Mouse (Mus musculus): ENCODE measurements at regions not wholly inside any gene's neighbourhood (a gene's known extent, or its start where the extent isn't known, plus 50 kb on each side); places are given as distances from the start of the nearest gene placed in this dataset.

DNA sequence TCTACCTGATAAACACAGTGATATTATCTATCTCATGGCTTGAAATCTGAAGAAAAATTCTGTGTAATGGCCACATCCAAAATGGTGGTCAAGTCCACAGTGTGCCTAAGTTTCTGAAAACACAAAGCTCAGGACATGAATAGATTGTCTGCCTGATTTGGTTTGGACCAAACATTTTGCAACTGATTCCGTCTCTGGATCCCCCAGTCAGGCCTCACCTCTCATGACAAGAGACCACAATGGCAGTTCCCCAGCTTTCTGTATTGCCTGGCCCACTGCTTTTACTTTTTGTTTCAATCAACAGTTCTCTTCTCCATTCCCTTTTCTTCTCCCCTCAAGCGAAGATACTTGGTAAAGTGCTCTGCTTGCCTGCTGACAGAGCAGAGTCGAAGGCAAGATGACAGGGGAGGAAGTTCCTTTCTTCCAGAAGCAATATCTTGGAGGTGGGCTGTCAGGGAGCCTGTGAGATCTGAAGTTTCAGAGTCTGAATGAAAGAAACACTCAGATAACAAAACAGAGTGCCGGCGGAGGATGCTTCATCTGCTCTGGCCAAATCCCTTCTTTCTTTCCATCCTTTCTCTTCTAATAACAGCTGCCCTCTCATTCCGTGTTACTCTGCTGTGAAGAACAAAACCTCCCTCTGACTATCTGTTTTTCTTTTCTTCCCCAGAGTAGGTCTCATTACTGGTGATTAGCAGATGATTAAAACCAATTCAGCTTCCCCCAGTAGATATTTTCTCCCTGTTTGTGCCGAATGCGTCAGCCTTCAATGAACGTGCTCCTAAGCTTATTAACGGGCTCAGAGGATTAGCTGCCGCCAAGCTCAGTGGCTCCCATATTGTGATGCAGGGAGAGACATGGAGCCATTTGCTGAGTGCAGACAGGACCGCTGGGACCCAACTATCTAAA is 360.7 kb downstream of the Tmem182 start:
- no peak overlapping the region for H3K4me3 ChIP-seq (replicated peaks; ENCODE audit: low read length)
- H3K27me3 ChIP-seq (ENCODE audit: control insufficient read depth, insufficient read depth, low read length): no peaks in the 10 kb centered on the region
- no peak for ATAC-seq (ENCODE audit: insufficient read depth, low FRiP score)
- 63% methylated on average over 12 of the region's 12 CpGs for WGBS
- no peak overlapping the region for H3K4me2 ChIP-seq (ENCODE audit: low read depth, low read length)
- no peaks in the 10 kb centered on the region for H3K36me3 ChIP-seq (ENCODE audit: control insufficient read depth, insufficient read depth, low read length)
- H3K4me1 ChIP-seq (ENCODE audit: control insufficient read depth, insufficient read depth, low read length): no peaks in the 10 kb centered on the region
- no peak overlapping the region for H3K27ac ChIP-seq (ENCODE audit: low read length)
- no peak overlapping the region for H3K9ac ChIP-seq (ENCODE audit: low read length)
- H3K9me3 ChIP-seq (replicated peaks; ENCODE audit: control insufficient read depth, low read length): no peaks in the 10 kb centered on the region

GRCm38 (mm10) chr1:41166787-41167420 is 361.5 kb downstream of the Tmem182 start:
- H3K4me1 ChIP-seq (ENCODE audit: control insufficient read depth, insufficient read depth, low read length): no peaks in the 10 kb centered on the region
- ATAC-seq (ENCODE audit: insufficient read depth, low FRiP score): no peak
- no peaks in the 10 kb centered on the region for H3K9me3 ChIP-seq (replicated peaks; ENCODE audit: control insufficient read depth, low read length)
- no peak overlapping the region for H3K27ac ChIP-seq (ENCODE audit: low read length)
- no peak overlapping the region for H3K4me3 ChIP-seq (replicated peaks; ENCODE audit: low read length)
- 79% methylated on average over 4 of the region's 4 CpGs for WGBS
- no peaks in the 10 kb centered on the region for H3K36me3 ChIP-seq (ENCODE audit: control insufficient read depth, insufficient read depth, low read length)
- H3K4me2 ChIP-seq (ENCODE audit: low read depth, low read length): no peak overlapping the region
- H3K9ac ChIP-seq (ENCODE audit: low read length): no peak overlapping the region
- H3K27me3 ChIP-seq (ENCODE audit: control insufficient read depth, insufficient read depth, low read length): no peaks in the 10 kb centered on the region

- 73% methylated on average over 6 of the region's 6 CpGs for WGBS
- no peak for ATAC-seq (ENCODE audit: insufficient read depth, low FRiP score)
- Histone ChIP-seq H3K4me2 (ENCODE audit: low read depth, low read length) (no peak overlapping the region), H3K27me3 (ENCODE audit: control insufficient read depth, insufficient read depth, low read length) (no peaks in the 10 kb centered on the region), H3K9ac (ENCODE audit: low read length) (no peak overlapping the region), H3K4me1 (ENCODE audit: control insufficient read depth, insufficient read depth, low read length) (no peaks in the 10 kb centered on the region), H3K4me3 (replicated peaks; ENCODE audit: low read length) (no peak overlapping the region), H3K27ac (ENCODE audit: low read length) (no peak overlapping the region), H3K36me3 (ENCODE audit: control insufficient read depth, insufficient read depth, low read length) (no peaks in the 10 kb centered on the region), H3K9me3 (replicated peaks; ENCODE audit: control insufficient read depth, low read length) (no peaks in the 10 kb centered on the region)
Measured at GRCm38 (mm10) chr1:41186991-41187390, 381.6 kb downstream of the Tmem182 start.

GRCm38 (mm10) chr1:41212876-41213275 is 407.5 kb downstream of the Tmem182 start:
- H3K9ac ChIP-seq (ENCODE audit: low read length): no peak overlapping the region
- H3K36me3 ChIP-seq (ENCODE audit: control insufficient read depth, insufficient read depth, low read length): no peaks in the 10 kb centered on the region
- no peak for ATAC-seq (ENCODE audit: insufficient read depth, low FRiP score)
- H3K27me3 ChIP-seq (ENCODE audit: control insufficient read depth, insufficient read depth, low read length): no peaks in the 10 kb centered on the region
- 71% methylated on average over 2 of the region's 2 CpGs for WGBS
- no peaks in the 10 kb centered on the region for H3K9me3 ChIP-seq (replicated peaks; ENCODE audit: control insufficient read depth, low read length)
- no peak overlapping the region for H3K4me3 ChIP-seq (replicated peaks; ENCODE audit: low read length)
- H3K27ac ChIP-seq (ENCODE audit: low read length): no peak overlapping the region
- no peaks in the 10 kb centered on the region for H3K4me1 ChIP-seq (ENCODE audit: control insufficient read depth, insufficient read depth, low read length)
- no peak overlapping the region for H3K4me2 ChIP-seq (ENCODE audit: low read depth, low read length)

DNA sequence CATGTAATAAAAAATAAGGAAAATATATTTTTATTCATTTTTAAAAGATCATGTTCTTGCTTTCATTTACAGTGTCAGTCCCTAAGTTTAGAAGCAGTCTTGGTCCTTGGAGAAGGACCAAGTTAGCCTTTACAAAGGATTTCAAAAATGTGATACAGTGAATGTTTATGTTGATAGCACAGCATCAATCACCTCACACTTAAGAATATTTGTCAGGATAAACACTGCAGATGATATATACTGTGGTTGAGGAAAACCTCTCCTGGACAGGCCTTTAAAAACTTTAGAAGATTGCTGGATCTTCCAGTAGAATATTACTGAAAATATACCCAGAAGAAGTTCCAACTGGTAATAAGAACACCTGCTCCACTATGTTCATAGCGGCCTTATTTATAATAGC is 420.4 kb downstream of the Tmem182 start:
- H3K36me3 ChIP-seq (ENCODE audit: control insufficient read depth, insufficient read depth, low read length): no peaks in the 10 kb centered on the region
- no peak overlapping the region for H3K4me3 ChIP-seq (replicated peaks; ENCODE audit: low read length)
- ATAC-seq (ENCODE audit: insufficient read depth, low FRiP score): no peak
- 96% methylated on average over 1 of the region's 1 CpGs for WGBS
- no peak overlapping the region for H3K4me2 ChIP-seq (ENCODE audit: low read depth, low read length)
- no peaks in the 10 kb centered on the region for H3K27me3 ChIP-seq (ENCODE audit: control insufficient read depth, insufficient read depth, low read length)
- H3K27ac ChIP-seq (ENCODE audit: low read length): no peak overlapping the region
- H3K9me3 ChIP-seq (replicated peaks; ENCODE audit: control insufficient read depth, low read length): no peaks in the 10 kb centered on the region
- no peaks in the 10 kb centered on the region for H3K4me1 ChIP-seq (ENCODE audit: control insufficient read depth, insufficient read depth, low read length)
- no peak overlapping the region for H3K9ac ChIP-seq (ENCODE audit: low read length)

GRCm38 (mm10) chr1:41235335-41235734 is 429.9 kb downstream of the Tmem182 start:
- H3K27me3 ChIP-seq (ENCODE audit: control insufficient read depth, insufficient read depth, low read length): no peaks in the 10 kb centered on the region
- no peaks in the 10 kb centered on the region for H3K4me1 ChIP-seq (ENCODE audit: control insufficient read depth, insufficient read depth, low read length)
- no peak overlapping the region for H3K9ac ChIP-seq (ENCODE audit: low read length)
- no peak overlapping the region for H3K4me3 ChIP-seq (replicated peaks; ENCODE audit: low read length)
- 74% methylated on average over 7 of the region's 7 CpGs for WGBS
- H3K36me3 ChIP-seq (ENCODE audit: control insufficient read depth, insufficient read depth, low read length): no peaks in the 10 kb centered on the region
- ATAC-seq (ENCODE audit: insufficient read depth, low FRiP score): no peak
- no peak overlapping the region for H3K4me2 ChIP-seq (ENCODE audit: low read depth, low read length)
- no peak overlapping the region for H3K27ac ChIP-seq (ENCODE audit: low read length)
- no peaks in the 10 kb centered on the region for H3K9me3 ChIP-seq (replicated peaks; ENCODE audit: control insufficient read depth, low read length)

- WGBS: 78% methylated on average over 6 of the region's 6 CpGs
- Histone ChIP-seq H3K4me1 (ENCODE audit: control insufficient read depth, insufficient read depth, low read length) (no peaks in the 10 kb centered on the region), H3K36me3 (ENCODE audit: control insufficient read depth, insufficient read depth, low read length) (no peaks in the 10 kb centered on the region), H3K4me3 (replicated peaks; ENCODE audit: low read length) (no peak overlapping the region), H3K4me2 (ENCODE audit: low read depth, low read length) (no peak overlapping the region), H3K9ac (ENCODE audit: low read length) (no peak overlapping the region), H3K27ac (ENCODE audit: low read length) (no peak overlapping the region), H3K9me3 (replicated peaks; ENCODE audit: control insufficient read depth, low read length) (no peaks in the 10 kb centered on the region), H3K27me3 (ENCODE audit: control insufficient read depth, insufficient read depth, low read length) (no peaks in the 10 kb centered on the region)
- no peak for ATAC-seq (ENCODE audit: insufficient read depth, low FRiP score)
Measured at GRCm38 (mm10) chr1:41243000-41243399, 437.6 kb downstream of the Tmem182 start.

DNA sequence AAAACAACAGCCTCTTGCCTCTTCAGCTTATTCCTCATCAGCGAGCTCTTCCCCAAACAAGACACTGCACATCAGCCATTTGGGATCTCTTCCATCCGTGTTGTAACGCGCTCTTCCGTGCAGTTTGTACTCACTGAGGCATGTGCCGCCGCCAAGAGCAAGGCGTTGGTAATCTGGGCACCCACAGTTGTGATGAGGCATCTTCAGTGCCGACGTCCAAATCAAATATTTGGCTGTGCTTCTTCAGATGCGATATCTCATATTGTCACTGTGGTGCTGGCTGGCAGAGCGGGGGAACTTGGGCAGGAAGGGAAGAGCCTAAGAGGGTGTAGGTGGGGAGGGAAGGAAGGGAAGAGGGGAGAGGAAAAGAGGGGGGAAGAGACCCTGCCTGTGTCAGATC is 439.2 kb downstream of the Tmem182 start:
- Histone ChIP-seq H3K4me3 (replicated peaks; ENCODE audit: low read length) (no peak overlapping the region), H3K9ac (ENCODE audit: low read length) (no peak overlapping the region), H3K27me3 (ENCODE audit: control insufficient read depth, insufficient read depth, low read length) (no peaks in the 10 kb centered on the region), H3K4me1 (ENCODE audit: control insufficient read depth, insufficient read depth, low read length) (no peaks in the 10 kb centered on the region), H3K4me2 (ENCODE audit: low read depth, low read length) (no peak overlapping the region), H3K27ac (ENCODE audit: low read length) (no peak overlapping the region), H3K36me3 (ENCODE audit: control insufficient read depth, insufficient read depth, low read length) (no peaks in the 10 kb centered on the region), H3K9me3 (replicated peaks; ENCODE audit: control insufficient read depth, low read length) (no peaks in the 10 kb centered on the region)
- 90% methylated on average over 12 of the region's 12 CpGs for WGBS
- no peak for ATAC-seq (ENCODE audit: insufficient read depth, low FRiP score)

DNA sequence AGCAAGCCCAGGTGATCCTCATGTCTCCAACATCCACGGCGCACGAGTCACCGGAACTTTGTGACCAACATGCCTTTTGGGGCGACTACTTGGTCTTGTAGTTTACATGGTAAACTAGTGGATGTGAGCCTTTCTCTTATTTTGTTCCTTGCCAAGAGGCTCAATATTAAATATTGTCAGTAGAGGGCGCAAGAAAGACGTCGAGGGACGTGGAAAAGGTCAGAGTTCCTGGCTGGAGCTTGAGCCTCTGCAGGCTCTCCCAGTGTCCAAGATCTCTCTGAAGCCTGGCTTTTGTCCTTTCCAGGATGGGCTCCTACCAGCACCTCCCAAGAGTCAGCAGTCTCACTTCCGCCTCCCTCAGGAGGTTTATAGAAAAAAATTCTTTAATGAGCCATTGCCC is 458.8 kb downstream of the Tmem182 start:
- 38% methylated on average over 10 of the region's 10 CpGs for WGBS
- H3K4me2 ChIP-seq (ENCODE audit: low read depth, low read length): no peak overlapping the region
- no peak for ATAC-seq (ENCODE audit: insufficient read depth, low FRiP score)

More for the DNA sequence above, 458.8 kb downstream of the Tmem182 start:
- Histone ChIP-seq H3K36me3 (ENCODE audit: control insufficient read depth, insufficient read depth, low read length) (no peaks in the 10 kb centered on the region), H3K9ac (ENCODE audit: low read length) (no peak overlapping the region), H3K27me3 (ENCODE audit: control insufficient read depth, insufficient read depth, low read length) (no peaks in the 10 kb centered on the region), H3K4me1 (ENCODE audit: control insufficient read depth, insufficient read depth, low read length) (no peaks in the 10 kb centered on the region), H3K27ac (ENCODE audit: low read length) (no peak overlapping the region), H3K9me3 (replicated peaks; ENCODE audit: control insufficient read depth, low read length) (no peaks in the 10 kb centered on the region), H3K4me3 (replicated peaks; ENCODE audit: low read length) (no peak overlapping the region)

Data from stomach, embryonic 16.5 days (tissue).